Mouse (Mus musculus) adrenal gland, adult (tissue): ENCODE measurements around the gene F13a1.

Source experiments
- DNase-seq, 2 experiments: peaks; one replicate each; pipeline ENCODE4 v3.0.0; 2022 to 2023; ENCODE audit warnings: low spot score in 1 of 2; ENCODE audit not compliant: inconsistent age in 2 of 2

F13a1 gene

GRCm38 (mm10) chr13:36958996-36959395, 91.0 kb downstream of the F13a1 start:
- peak in 1 of 2 experiments; percentile 56 for DNase-seq

GRCm38 (mm10) chr13:36954937-36955336, 95.1 kb downstream of the F13a1 start:
- DNase-seq = no peak

- no peak for DNase-seq
Measured at GRCm38 (mm10) chr13:36953676-36954075, 96.4 kb downstream of the F13a1 start.

GRCm38 (mm10) chr13:36941891-36942290, 108.2 kb downstream of the F13a1 start:
- peak; percentile 58 to 59 for DNase-seq

GRCm38 (mm10) chr13:36932066-36932465, 118.0 kb downstream of the F13a1 start:
- no peak for DNase-seq

- no peak for DNase-seq
Measured at GRCm38 (mm10) chr13:36919737-36920136, 130.3 kb downstream of the F13a1 start.

- no peak for DNase-seq
Measured at GRCm38 (mm10) chr13:36903885-36904284, 146.2 kb downstream of the F13a1 start.

- DNase-seq = no peak
Measured at GRCm38 (mm10) chr13:36903447-36903846, 146.6 kb downstream of the F13a1 start.

GRCm38 (mm10) chr13:36901603-36902002, 148.4 kb downstream of the F13a1 start:
- no peak for DNase-seq

- DNase-seq = no peak
Measured at GRCm38 (mm10) chr13:36901016-36901415, 149.0 kb downstream of the F13a1 start.

- no peak for DNase-seq
Measured at GRCm38 (mm10) chr13:36896061-36896460, 154.0 kb downstream of the F13a1 start.

- no peak for DNase-seq
Measured at GRCm38 (mm10) chr13:36893762-36894161, 156.3 kb downstream of the F13a1 start.

GRCm38 (mm10) chr13:36892216-36892615, 157.8 kb downstream of the F13a1 start:
- no peak for DNase-seq

GRCm38 (mm10) chr13:36885973-36886372, 164.1 kb downstream of the F13a1 start:
- DNase-seq = no peak

GRCm38 (mm10) chr13:36839111-36839510, 210.9 kb downstream of the F13a1 start:
- peak; percentile 46 to 59 for DNase-seq
